In the genomic region with DNA sequence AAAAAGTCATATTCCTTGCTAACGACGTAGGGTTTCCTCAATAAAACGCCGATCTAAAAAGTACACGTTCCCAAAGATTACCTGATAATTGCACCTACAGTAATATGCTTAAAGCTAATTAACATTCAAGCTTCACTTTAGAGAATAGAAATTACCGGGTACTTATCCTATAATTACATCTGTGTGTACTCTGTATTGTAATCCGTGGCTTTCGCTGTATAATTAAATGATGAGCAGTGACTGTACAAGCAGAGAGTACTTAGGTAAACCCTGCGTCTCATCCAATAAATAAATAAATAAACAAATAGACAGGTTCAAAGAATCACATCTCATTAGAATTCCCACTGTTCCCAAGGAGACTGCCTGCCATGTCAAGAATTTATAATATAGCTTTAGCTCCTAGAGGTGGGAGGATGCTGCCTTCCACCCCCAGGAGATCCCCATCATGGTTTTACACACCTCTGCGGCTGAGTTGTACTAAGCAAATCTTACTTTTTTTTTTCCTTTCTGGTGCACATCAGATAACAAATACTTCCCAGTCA, we compare ENCODE assay signal across 23 mouse cellular contexts.
DNase-seq lines count a peak whose midpoint lies in the region; ATAC-seq lines count a peak whose summit lies in the region.
"Had no signal": no experiment of that assay in that cellular context is flagged by ENCODE, and none has a peak within 500 bp of the region (broad histone marks: within the 10 kb centered on the region; RNA-seq: fewer than 3 reads in every experiment).

No protein-coding gene starts in this region.

- ATAC-seq in neural tube, embryonic 13.5 days (ENCODE audit: low read depth) = peak; percentile 45
- no peak for ATAC-seq in midbrain, embryonic 15.5 days (replicated peaks)
- ATAC-seq: CD4-positive, CD25-positive, alpha-beta regulatory T cell, adult 4 months; liver, embryonic 12.5 days had no signal

- peak overlapping the region; percentile 78 for H3K27ac ChIP-seq in neural tube, embryonic 13.5 days (replicated peaks)
- H3K27ac ChIP-seq in midbrain, embryonic 15.5 days = peak overlapping the region; percentile 69
- H3K27ac ChIP-seq: embryonic facial prominence, embryonic 15.5 days; kidney, postnatal 0 days; limb, embryonic 13.5 days; liver, embryonic 12.5 days; stomach, embryonic 15.5 days had no signal

- WGBS in neural tube, embryonic 13.5 days = 51% methylated on average over 10 of the region's 10 CpGs
- 48% methylated on average over 10 of the region's 10 CpGs for WGBS in midbrain, embryonic 15.5 days

- no peaks in the 10 kb centered on the region for H3K27me3 ChIP-seq in neural tube, embryonic 13.5 days
- H3K27me3 ChIP-seq in midbrain, embryonic 15.5 days (replicated peaks) = no peaks in the 10 kb centered on the region
- H3K27me3 ChIP-seq: embryonic facial prominence, embryonic 15.5 days; liver, embryonic 12.5 days; stomach, embryonic 15.5 days had no signal

- H3K9ac ChIP-seq in neural tube, embryonic 13.5 days = no peak overlapping the region; the same call in 1 of the 2 replicates
- H3K9ac ChIP-seq in midbrain, embryonic 15.5 days = no peak overlapping the region
- H3K9ac ChIP-seq: embryonic facial prominence, embryonic 15.5 days; limb, embryonic 13.5 days; liver, embryonic 12.5 days; stomach, embryonic 15.5 days had no signal

- H3K4me3 ChIP-seq in neural tube, embryonic 13.5 days = no peak overlapping the region
- H3K4me3 ChIP-seq in midbrain, embryonic 15.5 days = no peak overlapping the region
- H3K4me3 ChIP-seq: embryonic facial prominence, embryonic 15.5 days; limb, embryonic 13.5 days; liver, embryonic 12.5 days; megakaryocyte, embryonic 14.5 days; stomach, embryonic 15.5 days had no signal

- DNase-seq in heart, adult 11 months = peak; percentile 55
- DNase-seq in heart, postnatal 14 days = no peak
- DNase-seq in neural tube, embryonic 10.5 days (ENCODE audit: extremely low spot score, low spot score) = no peak
- no peak for DNase-seq in testis, postnatal 10 days (ENCODE audit: low spot score)
- DNase-seq in thymus, postnatal 4 days = no peak
- DNase-seq: adrenal gland, postnatal 25 days; cerebellum, adult 9-10 months; gastrocnemius, postnatal 10 days; kidney, adult 2 months; layer of hippocampus, adult 9-11 months; lung, adult 18-20 months; lung, postnatal 10 days; thymus, adult 18-20 months had no signal

- peaks cover 29% of the 10 kb centered on the region for H3K4me1 ChIP-seq in neural tube, embryonic 13.5 days (replicated peaks)
- H3K4me1 ChIP-seq in midbrain, embryonic 15.5 days = peaks cover 16% of the 10 kb centered on the region
- H3K4me1 ChIP-seq: embryonic facial prominence, embryonic 15.5 days; liver, embryonic 12.5 days; stomach, embryonic 15.5 days had no signal

- intact Hi-C loops in heart, postnatal 14 days (cut with DNase I) = no loop called here

- H3K9me3 ChIP-seq in neural tube, embryonic 13.5 days = no peaks in the 10 kb centered on the region
- H3K9me3 ChIP-seq in midbrain, embryonic 15.5 days = no peaks in the 10 kb centered on the region
- H3K9me3 ChIP-seq: embryonic facial prominence, embryonic 15.5 days; limb, embryonic 13.5 days; liver, embryonic 12.5 days; stomach, embryonic 15.5 days had no signal

- H3K4me2 ChIP-seq in neural tube, embryonic 13.5 days = peak overlapping the region; percentile 39
- H3K4me2 ChIP-seq in midbrain, embryonic 15.5 days = peak overlapping the region; percentile 36
- H3K4me2 ChIP-seq: heart, embryonic 11.5 days; liver, embryonic 12.5 days; stomach, embryonic 15.5 days had no signal

- H3K36me3 ChIP-seq in neural tube, embryonic 13.5 days = no peaks in the 10 kb centered on the region
- H3K36me3 ChIP-seq in midbrain, embryonic 15.5 days (replicated peaks) = no peaks in the 10 kb centered on the region
- H3K36me3 ChIP-seq: embryonic facial prominence, embryonic 15.5 days; limb, embryonic 13.5 days; liver, embryonic 12.5 days; stomach, embryonic 15.5 days had no signal
